Mouse (Mus musculus): ENCODE results near the gene Gk2. TPM values are rescaled to one million over a fixed set of nuclear protein-coding genes. Genes with fewer than 3 reads are reported as not detected.

Gene Gk2
- polyA plus RNA-seq, 1 experiment = not detected

DNA sequence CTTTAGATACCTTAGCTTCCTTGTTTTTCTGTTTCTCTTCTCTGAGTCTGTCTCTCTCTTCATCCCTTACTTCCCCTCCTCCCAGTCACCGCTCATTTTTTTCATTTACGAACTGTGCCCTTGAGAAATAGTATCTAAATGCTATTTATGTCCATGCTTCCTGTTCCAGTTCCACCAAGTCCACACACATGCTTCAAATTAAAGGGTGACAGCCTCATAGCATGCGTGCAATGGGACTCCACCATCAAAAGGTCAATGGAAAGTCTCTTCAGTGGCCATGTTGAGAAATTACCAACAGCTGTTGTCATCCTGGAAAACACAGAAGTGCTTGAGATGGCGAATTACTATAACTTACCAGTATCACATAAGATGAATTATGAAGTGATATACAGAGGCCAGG, 5.4 kb downstream of the Gk2 start:
- TF ChIP-seq FLI1 (IDR thresholded peaks at IDR 0.05; ENCODE audit: low read length) (no peak), GATA1 (IDR thresholded peaks at IDR 0.05; ENCODE audit: borderline replicate concordance, low read length) (no peak)
- Histone ChIP-seq H3K4me3 (replicated peaks) (no peak overlapping the region), H3K9me3 (peaks cover 15% of the 10 kb centered on the region; the same call in 1 of the 2 replicates), H3K36me3 (replicated peaks; ENCODE audit: low read length) (no peaks in the 10 kb centered on the region), H3K4me1 (no peaks in the 10 kb centered on the region), H3K27me3 (replicated peaks) (no peaks in the 10 kb centered on the region)

DNA sequence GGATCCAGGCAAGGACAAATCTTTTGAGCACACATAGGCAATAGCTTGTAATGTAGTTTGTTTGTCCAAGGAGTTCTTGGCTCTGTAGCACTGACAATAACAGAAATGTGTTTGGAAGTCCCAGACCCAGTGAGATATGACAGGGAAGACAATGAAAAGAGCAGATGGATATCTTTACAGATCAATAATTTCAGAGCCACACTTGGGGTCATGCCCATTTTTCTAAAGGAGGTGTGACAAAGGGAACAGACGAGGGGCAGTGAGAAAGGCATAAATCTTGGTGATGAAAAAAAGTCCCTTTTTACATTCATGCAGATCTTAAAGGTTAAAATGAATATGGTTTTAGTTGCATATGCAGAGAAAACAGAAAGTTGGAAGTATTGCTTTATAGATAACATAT, 12.6 kb downstream of the Gk2 start:
- Histone ChIP-seq H3K4me3 (replicated peaks) (no peak overlapping the region), H3K27me3 (replicated peaks) (no peaks in the 10 kb centered on the region), H3K4me1 (no peaks in the 10 kb centered on the region), H3K9me3 (0 out of 2 replicates have a peak, but pooled peaks cover 5% of the 10 kb centered on the region), H3K36me3 (replicated peaks; ENCODE audit: low read length) (no peaks in the 10 kb centered on the region)
- TF ChIP-seq GATA1 (IDR thresholded peaks at IDR 0.05; ENCODE audit: borderline replicate concordance, low read length) = no peak

DNA sequence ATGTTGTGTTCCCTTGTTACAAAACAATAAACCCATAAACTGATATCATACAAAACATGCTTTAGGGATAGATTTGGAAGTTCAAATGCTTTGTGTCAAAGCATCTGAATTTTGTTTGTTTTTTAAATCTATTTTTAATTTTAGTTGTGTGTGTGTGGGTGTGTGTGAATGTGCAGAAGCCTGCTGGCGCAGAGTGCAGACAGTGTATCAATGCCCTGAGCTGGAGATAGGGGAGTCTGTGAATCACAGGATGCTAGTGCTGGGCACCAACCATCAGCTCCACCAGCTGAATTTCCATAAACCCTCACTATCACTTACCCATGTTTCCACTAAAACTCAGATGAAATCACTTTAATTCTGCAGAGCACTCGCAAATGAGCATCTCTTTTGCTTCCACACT, 24.3 kb downstream of the Gk2 start:
- Histone ChIP-seq H3K27me3 (replicated peaks) (no peaks in the 10 kb centered on the region), H3K4me3 (replicated peaks) (no peak overlapping the region), H3K36me3 (replicated peaks; ENCODE audit: low read length) (no peaks in the 10 kb centered on the region), H3K4me1 (no peaks in the 10 kb centered on the region), H3K9me3 (no peaks in the 10 kb centered on the region)
- no peak for TF ChIP-seq FLI1 (IDR thresholded peaks at IDR 0.05; ENCODE audit: low read length)
- TF ChIP-seq GATA1 (IDR thresholded peaks at IDR 0.05; ENCODE audit: borderline replicate concordance, low read length) = no peak

DNA sequence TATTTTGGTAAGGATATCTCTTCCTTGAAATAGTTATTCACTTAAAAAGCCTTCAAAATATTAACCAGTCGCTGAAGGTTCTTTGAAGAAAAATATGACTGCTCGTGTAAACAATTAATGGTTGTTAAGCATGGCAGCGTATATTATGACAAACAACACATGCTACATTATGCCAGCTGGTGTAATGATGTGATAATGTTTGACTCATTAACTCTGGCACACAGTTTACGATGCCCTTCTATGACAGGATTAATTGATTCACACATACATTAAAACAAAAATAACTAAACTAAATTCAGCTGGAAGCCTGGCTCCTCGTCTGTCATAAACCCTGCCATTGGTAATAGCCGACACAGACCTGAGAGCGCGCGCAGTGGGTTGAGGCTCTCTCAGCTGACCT, 26.8 kb downstream of the Gk2 start:
- no peak overlapping the region for H3K4me3 ChIP-seq (replicated peaks)
- TF ChIP-seq FLI1 (IDR thresholded peaks at IDR 0.05; ENCODE audit: low read length) = no peak
- TF ChIP-seq GATA1 (IDR thresholded peaks at IDR 0.05; ENCODE audit: borderline replicate concordance, low read length) = no peak
- no peaks in the 10 kb centered on the region for H3K36me3 ChIP-seq (replicated peaks; ENCODE audit: low read length)
- no peaks in the 10 kb centered on the region for H3K27me3 ChIP-seq (replicated peaks)
- no peaks in the 10 kb centered on the region for H3K9me3 ChIP-seq
- no peaks in the 10 kb centered on the region for H3K4me1 ChIP-seq

DNA sequence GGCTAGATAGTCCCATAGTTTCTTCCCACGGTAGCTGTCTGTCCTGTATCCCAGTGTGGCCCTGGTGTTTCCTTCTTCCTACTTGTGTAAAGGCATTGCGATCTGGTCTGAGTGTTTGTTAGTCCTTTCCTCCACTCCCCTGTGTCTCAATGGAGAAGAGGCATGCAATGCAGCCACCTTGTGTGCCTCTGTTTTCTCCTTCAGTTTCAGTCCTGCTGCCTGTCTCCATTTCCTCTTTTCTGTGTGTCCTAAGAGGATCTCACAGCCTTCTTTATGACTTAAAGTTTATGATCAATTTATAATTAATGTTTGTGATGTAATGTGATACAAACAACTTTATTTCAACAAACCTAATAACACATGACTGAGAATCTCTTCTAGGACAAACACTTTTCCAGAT, 35.2 kb downstream of the Gk2 start:
- TF ChIP-seq FLI1 (IDR thresholded peaks at IDR 0.05; ENCODE audit: low read length) = no peak
- no peak for TF ChIP-seq GATA1 (IDR thresholded peaks at IDR 0.05; ENCODE audit: borderline replicate concordance, low read length)
- no peak overlapping the region for H3K4me3 ChIP-seq (replicated peaks)
- no peaks in the 10 kb centered on the region for H3K27me3 ChIP-seq (replicated peaks)
- H3K36me3 ChIP-seq (replicated peaks; ENCODE audit: low read length) = no peaks in the 10 kb centered on the region
- no peaks in the 10 kb centered on the region for H3K9me3 ChIP-seq
- no peaks in the 10 kb centered on the region for H3K4me1 ChIP-seq

DNA sequence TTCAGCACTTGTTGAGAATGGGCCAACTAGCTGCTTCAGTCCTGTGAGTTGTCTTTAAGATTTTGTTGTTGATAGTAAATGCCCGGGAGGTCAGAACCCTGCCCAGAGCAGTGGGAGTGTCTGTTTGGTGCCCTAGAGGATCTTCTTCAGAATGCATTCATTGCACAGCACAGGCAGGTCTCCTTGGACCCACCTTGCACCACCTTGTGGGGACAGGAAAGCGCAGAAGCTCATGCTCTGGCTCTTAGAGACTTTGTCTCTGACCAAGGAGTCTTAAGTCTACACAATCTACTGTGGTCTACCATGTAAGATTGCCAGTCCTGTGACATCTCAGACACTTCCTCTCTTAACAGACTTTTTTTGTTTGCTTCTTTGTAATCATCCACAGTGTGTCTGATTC, 39.6 kb downstream of the Gk2 start:
- Histone ChIP-seq H3K4me3 (replicated peaks) (no peak overlapping the region), H3K9me3 (no peaks in the 10 kb centered on the region), H3K27me3 (replicated peaks) (no peaks in the 10 kb centered on the region), H3K36me3 (replicated peaks; ENCODE audit: low read length) (no peaks in the 10 kb centered on the region), H3K4me1 (no peaks in the 10 kb centered on the region)
- TF ChIP-seq FLI1 (IDR thresholded peaks at IDR 0.05; ENCODE audit: low read length) = no peak

DNA sequence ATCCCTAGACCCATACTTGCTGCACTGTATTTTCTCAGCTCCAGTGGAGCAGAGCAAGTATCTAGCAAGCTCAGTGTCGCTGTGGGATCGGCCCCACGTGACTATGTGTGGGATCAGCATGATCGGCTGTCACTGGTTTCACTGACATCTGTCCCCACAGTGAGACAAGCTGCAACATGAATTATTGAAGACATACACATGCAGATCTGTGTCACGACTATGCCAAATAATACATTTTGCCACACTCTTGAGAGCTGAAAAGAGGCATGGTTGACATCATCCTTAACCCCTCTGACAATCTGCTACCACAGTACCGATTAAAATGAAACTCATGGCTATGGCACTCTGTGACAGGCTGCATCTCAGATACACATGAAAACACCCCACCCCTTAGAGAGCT, 41.0 kb downstream of the Gk2 start:
- no peaks in the 10 kb centered on the region for H3K36me3 ChIP-seq (replicated peaks; ENCODE audit: low read length)
- no peak overlapping the region for H3K4me3 ChIP-seq (replicated peaks)
- TF ChIP-seq FLI1 (IDR thresholded peaks at IDR 0.05; ENCODE audit: low read length) (no peak), GATA1 (IDR thresholded peaks at IDR 0.05; ENCODE audit: borderline replicate concordance, low read length) (no peak)
- no peaks in the 10 kb centered on the region for H3K9me3 ChIP-seq
- no peaks in the 10 kb centered on the region for H3K27me3 ChIP-seq (replicated peaks)
- H3K4me1 ChIP-seq = no peaks in the 10 kb centered on the region

DNA sequence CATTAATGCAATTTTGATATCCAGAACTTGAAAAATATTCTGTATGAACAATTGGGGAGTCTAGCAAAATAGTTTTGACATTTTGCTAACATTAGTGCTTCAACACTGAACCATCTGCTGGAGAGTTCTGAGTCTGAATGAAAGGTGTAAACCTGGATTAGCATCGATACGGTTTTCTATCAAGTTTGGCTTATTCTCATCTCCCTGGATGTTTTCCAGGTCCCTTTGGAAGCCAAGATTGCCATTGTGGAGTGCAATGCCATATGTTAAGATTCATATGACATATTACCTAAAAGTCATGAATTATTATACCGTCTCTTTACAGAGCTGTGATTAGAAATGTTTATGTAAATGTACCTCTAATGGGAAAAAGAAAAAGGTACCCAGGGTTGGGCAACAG, 43.1 kb downstream of the Gk2 start:
- H3K36me3 ChIP-seq (replicated peaks; ENCODE audit: low read length) = no peaks in the 10 kb centered on the region
- no peak overlapping the region for H3K4me3 ChIP-seq (replicated peaks)
- no peaks in the 10 kb centered on the region for H3K9me3 ChIP-seq
- no peak for TF ChIP-seq FLI1 (IDR thresholded peaks at IDR 0.05; ENCODE audit: low read length)
- TF ChIP-seq GATA1 (IDR thresholded peaks at IDR 0.05; ENCODE audit: borderline replicate concordance, low read length) = no peak
- no peaks in the 10 kb centered on the region for H3K27me3 ChIP-seq (replicated peaks)
- no peaks in the 10 kb centered on the region for H3K4me1 ChIP-seq

DNA sequence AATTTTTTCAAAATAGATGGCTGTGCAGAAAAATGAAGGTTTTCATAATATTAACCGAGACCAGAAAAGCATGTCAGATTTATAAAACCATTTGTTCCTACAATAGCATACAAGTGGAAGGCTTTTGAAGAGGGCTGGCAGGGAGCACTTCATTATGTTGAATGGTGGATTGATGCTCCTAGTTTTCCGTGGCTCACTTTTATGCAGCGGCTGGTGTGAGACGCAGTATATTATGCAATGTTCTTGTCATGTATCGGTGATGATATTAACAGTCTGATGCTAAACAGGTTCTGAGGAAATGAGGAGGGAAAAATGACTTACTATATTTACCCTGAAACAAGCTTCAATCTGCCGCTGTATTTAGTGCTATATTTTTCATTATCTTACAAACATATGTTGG, 46.6 kb downstream of the Gk2 start:
- no peaks in the 10 kb centered on the region for H3K9me3 ChIP-seq
- no peak overlapping the region for H3K4me3 ChIP-seq (replicated peaks)
- H3K36me3 ChIP-seq (replicated peaks; ENCODE audit: low read length) = no peaks in the 10 kb centered on the region
- H3K27me3 ChIP-seq (replicated peaks) = no peaks in the 10 kb centered on the region
- TF ChIP-seq GATA1 (IDR thresholded peaks at IDR 0.05; ENCODE audit: borderline replicate concordance, low read length) = no peak
- H3K4me1 ChIP-seq = no peaks in the 10 kb centered on the region

DNA sequence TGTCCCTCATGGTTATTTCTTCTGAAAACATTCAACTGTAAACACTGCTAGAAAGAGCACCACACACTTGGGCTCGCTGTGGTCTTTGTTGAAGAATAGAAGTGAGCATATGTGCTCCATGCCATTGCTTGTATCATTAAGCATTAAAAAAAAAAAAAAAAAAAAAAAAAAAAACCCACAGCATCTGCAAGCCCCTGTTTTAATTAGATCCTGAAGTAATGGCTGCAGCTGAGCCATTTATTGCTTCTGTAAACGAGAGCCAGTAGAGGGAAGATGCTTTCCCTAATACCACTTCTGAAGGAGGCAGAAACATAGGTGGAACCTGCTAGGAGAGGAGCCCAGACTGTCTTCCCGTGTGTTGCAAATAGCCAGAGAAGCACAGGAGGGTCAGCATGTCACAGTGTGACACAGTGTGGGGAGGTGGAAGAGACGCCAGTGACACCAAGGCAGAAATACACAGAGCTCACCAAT, 47.6 kb downstream of the Gk2 start:
- Histone ChIP-seq H3K36me3 (replicated peaks; ENCODE audit: low read length) (no peaks in the 10 kb centered on the region), H3K27me3 (replicated peaks) (no peaks in the 10 kb centered on the region), H3K4me3 (replicated peaks) (no peak overlapping the region), H3K4me1 (no peaks in the 10 kb centered on the region), H3K9me3 (no peaks in the 10 kb centered on the region)
- no peak for TF ChIP-seq FLI1 (IDR thresholded peaks at IDR 0.05; ENCODE audit: low read length)

Other genes starting within 250 kb of the Gk2 start
- gene Naa11, start 64.6 kb downstream of the Gk2 start, polyA plus RNA-seq (2012; ENCODE audit: insufficient read depth, low replicate concordance) = not detected in 2 replicates